Mouse (Mus musculus): ENCODE results near the gene Lpin2.

Gene Lpin2

DNA sequence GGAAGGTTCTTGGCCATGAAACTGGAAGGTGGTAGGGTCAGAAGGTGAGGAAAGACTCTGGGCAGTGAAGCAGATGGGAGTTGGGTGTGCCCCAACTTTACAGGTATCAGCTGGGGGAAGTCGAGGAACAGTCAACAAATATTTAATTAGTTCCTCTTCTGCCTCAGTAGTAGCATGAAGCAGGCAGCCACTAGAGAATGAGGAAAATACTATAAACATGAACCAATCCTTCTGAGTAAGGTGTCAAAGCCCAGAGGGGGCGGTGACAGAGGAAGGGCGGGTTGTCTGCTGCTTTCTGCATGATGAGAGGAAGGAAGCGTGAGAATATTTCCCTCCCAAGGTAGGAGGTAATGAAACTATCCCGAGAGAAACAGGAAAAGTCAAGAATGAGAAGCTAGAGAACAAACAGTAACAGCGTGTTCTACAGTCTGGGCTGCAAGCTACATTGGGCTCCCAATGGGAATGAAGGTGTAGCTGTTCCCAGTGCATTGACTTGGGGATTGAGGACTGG, at the start of gene Lpin2:
Gene Lpin2, plus strand, starts transcription at position 350 of the 511 bp plus-strand sequence.
- peak; percentile 21 for DNase-seq (ENCODE audit: low read depth, low spot score)

DNA sequence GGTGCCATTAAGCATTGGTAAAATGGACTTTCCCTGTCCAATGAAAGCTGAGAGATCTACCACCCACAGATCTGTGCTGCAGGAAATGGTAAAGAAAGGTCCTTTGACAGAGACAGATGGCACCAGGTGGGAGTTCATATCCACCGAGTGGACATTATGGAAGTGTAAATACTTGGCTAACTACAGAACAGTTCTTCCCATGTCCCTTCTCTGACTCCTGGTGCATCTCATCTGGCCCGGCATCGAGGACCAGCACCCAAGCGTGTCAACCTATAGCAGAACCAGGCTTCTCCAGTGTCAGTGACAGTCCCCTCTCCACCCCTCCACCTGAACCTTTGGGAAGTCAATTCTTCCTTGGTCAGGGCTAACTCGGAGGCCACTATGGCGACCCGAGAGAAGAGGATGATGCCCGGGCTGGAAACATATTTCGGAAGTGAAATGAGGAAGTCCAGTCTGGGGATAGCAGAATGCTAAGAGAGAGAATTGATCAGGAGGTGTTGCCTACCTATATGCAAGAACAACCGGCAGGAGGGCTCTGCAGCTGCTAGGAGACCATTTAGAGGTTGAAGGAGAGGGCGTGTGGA, 49.4 kb upstream of the Lpin2 start:
- no peak for DNase-seq (ENCODE audit: low read depth, low spot score)

DNA sequence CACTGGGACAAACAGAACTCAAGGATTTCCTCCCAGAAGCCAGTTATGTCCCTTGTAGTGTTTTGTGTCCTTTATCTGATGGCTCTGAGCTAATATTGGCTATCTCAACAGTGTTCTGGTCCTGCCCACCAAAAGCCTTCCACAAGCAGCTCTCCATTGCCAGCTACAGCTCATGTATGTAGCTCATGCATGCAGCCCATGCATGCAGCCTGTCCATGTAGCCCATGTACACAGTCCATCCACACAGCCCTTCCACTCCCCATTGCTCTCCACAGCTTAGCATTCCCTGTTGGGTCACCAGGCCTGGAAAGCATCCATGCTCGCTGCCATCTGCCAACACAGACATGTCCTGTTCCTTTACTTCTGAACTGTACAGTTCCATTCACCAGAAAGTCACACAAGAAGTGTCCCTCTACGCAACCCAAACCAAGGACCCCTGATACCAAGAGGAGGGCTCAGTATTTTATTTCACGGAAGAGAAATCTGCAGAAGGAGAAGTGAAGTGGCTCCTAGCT, 47.9 kb upstream of the Lpin2 start:
- DNase-seq (ENCODE audit: low read depth, low spot score): no peak

DNA sequence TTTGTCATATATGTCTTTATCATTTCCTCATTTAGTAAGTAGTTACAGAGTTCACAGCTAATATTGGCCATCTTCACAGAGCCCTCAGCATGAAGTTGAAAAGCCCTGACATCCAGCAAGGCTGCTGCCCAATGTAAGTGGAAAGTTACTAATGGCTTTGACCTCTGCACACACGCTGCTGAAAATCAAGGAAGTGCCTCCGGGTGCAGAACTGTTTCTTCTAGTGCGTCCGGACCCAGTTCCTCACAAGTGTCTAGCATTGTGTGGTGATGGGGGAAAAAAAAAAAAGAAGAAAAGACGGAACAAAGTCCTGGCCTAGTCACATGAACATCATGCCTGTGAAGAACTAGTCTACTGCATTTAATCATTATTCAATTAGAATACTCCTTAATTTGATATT, 47.3 kb upstream of the Lpin2 start:
- DNase-seq (ENCODE audit: low read depth, low spot score): no peak

DNA sequence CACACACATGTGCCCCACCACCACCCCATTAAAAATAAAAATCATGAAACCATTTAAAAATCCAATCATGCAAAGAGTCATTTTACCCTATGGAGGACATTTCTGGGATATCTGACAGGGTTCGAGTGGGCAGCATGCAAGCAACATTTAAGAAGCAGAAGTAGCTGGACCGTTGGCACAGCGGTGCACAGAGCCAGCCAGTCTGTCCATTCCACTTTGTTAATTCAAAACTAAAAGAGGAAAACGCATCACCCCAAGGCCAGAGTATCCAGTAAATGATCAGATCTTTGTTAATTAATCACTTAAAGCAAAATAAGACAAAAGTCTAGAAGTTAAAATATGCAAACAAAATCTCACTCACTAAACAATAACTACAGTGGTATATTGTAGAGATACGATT, 46.5 kb upstream of the Lpin2 start:
- DNase-seq (ENCODE audit: low read depth, low spot score): no peak

DNA sequence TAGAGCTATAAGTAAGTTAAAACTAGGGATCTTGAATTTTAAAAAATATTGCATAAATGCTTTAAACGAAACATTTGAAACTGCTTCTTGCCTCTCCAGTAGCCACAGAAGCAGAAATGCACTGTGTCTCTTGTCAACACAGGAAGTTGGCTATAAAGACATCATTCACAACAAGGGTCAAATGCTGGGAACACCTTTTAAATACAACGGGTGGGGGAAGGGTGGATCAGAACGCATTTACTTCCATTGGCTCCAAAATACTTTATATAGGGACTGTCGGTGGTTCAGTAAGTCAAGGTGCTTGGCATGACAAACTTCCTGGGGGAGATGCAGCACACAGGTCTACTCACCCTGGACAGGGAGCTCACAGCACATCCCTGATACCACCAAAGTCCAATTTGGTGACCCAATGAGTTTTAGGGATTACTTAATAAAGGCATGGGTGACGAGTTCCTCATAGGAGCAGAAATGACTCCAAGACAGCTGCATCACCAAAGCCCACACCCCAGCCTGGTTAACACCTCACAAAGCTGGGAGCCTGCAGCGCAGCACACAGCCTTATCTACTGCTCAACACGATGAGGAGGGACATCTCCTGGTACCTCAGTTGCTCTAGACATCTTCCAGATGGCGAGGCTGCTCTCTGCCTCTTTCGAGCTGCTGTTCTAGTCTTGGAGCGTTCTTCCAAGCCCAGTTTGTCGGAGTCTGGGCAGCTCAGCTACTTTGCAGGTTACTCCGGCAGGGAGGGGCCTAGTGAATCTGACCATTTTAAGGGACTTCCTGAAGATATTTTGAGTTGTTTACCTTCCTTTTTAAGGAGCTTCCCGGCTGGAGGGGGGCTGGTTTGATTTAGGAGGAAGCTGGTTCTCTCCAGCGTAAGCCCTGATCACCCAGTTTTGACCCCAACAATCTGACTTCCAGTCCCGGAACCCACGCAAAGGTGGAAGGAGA, 45.7 kb upstream of the Lpin2 start:
- no peak for DNase-seq (ENCODE audit: low read depth, low spot score)

DNA sequence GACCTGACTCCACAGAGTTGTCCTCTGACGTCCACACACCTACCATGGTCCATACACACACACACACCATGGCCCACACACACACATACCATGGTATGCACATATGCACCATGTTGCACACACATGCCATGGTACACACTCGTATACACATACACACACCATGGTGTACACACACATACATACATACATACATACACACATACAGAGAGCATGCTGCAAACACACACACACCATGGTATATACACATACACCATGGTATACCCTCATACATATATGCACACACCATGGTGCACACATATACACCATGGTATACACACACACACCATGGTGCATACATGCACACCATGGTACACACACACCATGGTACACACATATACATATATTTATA, 45.0 kb upstream of the Lpin2 start:
- DNase-seq (ENCODE audit: low read depth, low spot score): no peak

DNA sequence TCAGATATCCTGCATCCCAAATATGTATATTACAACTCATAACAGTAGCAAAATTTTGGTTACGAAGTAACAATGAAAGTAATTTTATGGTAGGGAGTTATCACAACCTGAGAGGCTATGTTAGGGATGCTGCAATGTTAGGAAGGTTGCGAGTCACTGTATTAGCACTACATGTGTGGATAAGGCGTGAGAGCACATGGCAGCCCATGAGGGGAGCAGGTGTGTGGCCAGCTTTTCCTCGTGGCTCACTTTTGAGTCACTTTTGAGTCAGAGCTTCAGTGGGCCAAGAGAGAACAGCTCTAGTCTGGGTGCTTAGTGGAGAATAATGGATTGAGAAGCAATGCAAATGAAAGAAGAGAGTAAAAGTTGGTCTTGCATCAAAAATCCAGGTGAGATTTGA, 40.3 kb upstream of the Lpin2 start:
- no peak for DNase-seq (ENCODE audit: low read depth, low spot score)

DNA sequence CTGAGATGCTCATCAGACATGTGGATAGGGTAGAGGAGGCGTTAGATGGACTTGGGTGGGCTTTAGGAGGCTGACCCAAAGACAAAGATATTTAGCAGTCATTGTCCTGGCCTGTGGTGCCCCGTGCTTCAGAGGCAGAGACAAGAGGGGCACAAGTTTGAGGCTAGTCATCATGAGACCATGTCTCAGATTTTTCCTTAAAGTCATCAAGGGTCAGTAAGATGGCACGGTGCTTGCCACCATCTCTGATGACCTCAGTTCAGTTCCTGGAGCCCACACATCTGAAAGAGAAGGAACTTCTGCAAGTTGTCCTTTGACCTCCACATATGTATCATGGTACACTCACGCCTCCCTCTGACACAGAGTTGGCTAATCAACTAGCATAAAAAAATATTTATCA, 39.2 kb upstream of the Lpin2 start:
- no peak for DNase-seq (ENCODE audit: low read depth, low spot score)

DNA sequence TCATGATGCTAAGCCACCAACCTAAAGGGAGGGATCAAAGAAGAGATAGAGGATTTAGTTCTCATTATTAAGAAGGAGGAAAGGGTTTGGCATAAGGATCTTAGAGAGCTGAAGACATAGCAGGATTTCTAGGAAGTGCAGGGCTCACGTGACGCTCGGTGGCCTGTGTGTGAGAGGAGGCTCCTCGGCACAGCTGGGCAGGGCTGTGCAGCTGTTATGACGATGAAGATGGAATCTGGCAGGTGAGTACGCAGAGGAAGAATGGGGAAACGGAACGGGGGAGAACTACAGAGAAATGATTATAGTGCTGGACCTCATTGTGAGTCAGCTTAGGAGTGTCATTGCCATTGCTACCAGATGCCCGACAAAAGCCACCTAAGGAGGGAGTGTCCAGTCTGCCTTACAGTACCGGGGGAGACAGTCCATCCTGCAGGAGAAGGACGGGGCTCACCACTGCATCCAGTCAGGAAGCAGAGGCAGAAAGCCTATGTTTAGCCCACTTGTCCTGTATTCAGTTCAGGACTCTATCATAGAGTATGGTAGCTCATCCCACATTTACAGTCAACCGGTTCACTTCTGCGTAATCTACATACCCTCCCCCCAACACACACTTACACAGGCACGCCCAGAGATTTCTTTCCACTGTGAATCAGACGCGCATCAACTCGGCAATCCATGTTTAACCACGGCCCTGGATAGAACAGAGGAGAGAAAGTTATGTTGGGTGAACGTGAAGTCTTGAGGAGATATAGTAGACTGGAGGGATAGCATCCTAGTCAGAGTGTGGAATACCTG, 37.8 kb upstream of the Lpin2 start:
- DNase-seq (ENCODE audit: low read depth, low spot score): no peak

DNA sequence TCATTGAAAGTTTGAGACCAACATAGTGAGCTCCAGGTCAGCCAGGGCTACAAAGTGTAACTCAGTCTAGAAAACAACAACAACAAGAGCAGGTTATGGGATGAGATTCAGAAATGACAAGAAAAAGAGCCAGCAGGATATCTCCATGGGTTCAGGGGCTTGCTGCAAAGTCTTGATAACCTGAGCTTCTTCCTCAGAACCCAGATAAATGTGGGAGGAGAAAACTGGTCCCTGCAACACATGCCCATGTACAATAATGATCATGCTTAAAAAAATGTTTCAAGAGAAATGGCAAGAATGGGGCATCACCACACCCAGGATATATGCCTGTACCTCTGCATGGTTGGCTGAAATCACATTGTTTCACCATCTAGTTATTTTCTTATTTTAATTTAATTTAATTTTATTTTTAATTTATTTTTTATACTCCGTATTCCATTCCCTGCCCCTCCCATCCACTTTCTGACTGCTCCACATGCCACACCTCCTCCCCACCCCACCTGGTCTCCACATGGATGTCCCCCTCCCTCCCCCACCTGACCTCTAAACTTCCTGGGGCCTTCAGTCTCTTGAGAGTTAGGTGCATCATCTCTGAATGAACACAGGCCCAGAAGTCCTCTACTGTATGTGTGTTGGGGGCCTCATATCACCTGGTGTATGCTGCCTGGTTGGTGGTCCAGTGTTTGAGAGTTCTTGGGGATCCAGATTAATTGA, 37.0 kb upstream of the Lpin2 start:
- DNase-seq (ENCODE audit: low read depth, low spot score): no peak

DNA sequence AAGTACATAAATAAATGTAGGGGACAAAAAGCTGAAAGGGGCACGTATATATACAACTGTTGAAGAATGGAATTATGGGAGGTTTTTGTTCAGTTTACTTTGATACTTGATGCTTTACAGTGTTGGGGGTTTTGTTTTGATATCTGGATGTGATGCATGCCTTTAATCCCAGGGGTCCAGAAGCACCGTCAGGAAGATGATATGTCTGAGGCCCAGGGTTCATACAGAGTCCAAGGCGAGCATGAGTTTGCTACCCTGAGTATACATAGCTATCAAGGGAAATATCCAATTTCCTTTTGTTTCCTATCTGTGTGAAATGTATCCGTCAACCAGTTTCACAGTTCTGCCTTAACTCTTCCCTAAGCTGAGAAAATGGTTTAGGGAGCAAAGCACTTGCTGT, 29.0 kb upstream of the Lpin2 start:
- DNase-seq (ENCODE audit: low read depth, low spot score): no peak

DNA sequence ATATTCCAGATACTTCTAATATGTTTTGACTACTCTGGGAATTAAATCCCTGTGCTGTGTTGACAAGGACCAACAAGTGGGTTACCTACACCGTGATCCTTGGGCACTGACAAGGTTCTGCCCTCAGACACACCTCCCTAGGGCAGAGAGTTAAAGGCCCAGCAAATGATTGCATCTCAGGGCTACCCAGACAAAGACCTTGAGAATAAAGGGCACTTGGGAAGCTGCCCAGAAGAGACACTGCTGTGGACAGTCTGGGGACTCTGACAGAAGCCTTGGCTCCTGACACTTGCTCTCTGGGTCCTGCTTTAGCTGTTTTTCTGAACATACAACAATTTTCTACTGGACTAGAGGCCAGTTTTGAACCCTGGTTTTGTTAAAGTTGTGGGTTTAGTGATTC, 27.1 kb upstream of the Lpin2 start:
- DNase-seq (ENCODE audit: low read depth, low spot score): no peak

DNA sequence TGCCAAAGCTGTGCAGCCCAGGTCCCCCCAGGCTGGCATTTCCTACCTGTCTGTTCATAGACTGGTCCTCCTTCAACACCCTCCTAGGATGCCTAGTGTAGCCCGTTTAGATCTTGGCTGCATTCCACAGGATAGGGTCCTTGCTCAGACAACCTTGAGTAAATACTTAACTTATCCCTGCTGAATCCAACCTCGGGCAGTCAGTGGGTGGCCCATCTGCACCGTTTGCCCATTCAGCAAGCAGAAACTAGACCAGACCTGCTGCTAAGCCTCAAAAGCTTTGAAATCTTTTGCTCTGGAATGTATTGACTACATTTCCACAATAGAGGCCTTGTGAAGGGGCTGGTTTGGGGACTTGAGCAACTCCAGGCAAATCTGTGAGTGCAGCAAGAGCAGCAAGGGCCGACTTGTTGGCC, 23.2 kb upstream of the Lpin2 start:
- DNase-seq (ENCODE audit: low read depth, low spot score): peak; percentile 38

DNA sequence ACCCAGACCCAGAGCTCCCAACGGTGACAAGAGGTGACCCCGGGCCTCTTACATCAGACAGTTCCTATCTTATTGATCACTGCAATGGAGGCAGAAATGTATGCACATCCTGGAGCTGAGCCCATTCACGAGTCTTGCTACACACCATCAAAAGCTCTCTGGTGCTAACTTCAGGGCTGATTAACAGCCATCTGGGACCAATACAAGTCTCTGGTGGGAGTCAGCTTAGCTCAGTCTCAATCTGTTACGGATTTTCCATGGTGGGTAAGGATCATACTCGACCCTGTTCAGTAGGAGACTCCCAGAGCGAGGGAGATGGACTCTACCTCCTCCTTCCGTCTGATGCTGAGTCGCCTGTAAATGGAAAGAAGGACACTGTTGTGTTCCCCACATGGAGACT, 22.6 kb upstream of the Lpin2 start:
- no peak for DNase-seq (ENCODE audit: low read depth, low spot score)

DNA sequence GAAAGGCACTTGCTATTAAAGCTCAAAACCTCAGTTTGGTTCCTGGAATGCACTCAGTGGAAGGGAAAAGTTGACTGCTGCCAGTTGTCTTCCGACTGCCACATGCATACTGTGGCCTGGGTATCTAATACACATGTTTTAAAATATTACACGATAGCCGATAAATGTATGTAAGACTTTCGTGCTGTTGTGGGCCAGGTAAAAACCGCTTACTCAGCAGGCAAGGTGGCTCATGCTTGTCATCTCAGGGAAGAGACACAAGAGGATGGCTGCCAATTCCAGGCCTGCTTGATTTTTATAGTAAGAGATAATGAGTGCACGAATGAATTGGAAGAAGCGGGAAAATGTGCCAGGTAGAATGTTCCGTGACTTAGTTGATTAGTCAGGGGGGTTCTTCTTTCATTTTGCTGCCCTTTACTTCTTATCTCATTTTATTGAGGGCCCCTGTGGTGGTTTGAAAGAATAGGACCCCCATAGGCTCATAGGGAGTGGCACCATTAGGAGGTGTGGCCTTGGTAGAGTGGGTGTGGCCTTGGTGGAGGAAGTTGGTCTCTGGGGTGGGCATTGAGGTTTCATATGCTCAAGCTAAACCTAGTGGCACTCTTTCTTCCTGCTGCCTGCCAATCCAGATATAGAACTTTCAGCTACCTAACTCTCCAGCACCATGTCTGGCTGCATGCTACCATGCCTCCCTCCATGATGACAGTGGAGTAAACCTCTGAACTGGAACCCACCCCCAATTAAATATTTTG, 21.9 kb upstream of the Lpin2 start:
- DNase-seq (ENCODE audit: low read depth, low spot score): no peak

DNA sequence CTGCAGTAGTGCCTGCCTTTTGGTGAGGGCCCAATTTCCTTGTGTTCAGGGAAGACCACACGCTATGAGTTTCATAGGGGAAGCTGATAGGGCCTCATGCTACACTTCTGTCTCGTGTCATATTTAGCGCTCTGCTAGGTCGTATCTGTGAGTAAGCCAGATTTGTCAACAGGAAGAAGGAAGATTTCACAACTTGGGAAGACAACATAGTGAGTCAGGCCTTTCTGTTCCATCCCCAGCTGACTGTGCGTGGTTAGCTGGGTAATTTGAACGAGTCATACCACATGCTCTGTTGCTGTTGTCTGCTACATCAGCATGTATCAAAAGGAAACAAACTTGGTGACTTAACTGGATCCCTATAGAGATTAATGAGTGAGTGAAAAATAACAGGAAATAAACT, 17.4 kb upstream of the Lpin2 start:
- DNase-seq (ENCODE audit: low read depth, low spot score): no peak

DNA sequence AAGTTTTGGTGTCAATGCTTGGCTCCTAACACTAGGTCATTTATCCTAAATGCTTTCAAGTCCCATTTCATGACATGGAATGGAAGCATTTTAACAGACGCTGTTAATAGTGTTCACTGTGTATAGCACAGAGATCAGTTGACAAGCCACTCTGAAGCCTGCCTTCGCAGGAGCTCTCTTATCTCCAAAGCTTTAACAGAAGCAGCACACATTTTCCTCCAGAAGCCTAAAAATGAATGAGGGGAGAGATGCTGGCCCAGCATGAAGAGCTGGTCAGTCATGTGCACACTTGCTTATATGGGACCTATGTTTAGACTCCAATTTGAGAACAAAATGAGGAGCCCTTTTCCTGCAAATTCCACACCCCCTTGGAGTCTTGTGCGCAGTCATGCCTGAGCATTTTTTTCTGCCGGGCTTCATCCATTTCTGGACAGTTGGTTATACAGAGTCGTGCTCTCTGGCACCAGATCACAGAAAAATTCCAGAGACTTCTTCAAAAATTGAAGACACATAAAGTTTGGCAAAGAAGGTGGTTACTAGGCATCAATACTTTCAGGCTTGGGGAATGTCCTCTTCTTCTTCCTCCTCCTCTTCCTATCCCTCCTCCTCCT, 14.1 kb upstream of the Lpin2 start:
- DNase-seq (ENCODE audit: low read depth, low spot score): no peak

DNA sequence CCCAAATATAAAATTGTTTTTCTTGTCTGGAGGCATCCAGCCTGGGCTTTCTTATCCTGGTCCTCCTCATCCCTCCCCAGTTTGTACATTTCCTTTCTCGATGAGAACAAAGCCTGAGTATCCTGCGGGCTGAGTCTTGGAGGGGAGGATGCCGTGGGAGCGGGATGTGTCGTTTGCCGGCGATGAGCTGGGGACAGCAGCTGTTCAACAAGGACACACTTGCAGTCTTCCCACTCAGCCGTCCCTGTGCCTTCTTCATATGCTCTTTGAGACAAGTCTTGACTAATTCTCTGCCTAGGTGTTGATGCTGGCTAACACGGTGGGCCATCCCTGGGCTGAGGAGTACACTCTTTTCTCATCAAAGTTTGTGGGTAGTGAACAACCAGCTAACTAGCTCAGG, 13.5 kb upstream of the Lpin2 start:
- no peak for DNase-seq (ENCODE audit: low read depth, low spot score)

DNA sequence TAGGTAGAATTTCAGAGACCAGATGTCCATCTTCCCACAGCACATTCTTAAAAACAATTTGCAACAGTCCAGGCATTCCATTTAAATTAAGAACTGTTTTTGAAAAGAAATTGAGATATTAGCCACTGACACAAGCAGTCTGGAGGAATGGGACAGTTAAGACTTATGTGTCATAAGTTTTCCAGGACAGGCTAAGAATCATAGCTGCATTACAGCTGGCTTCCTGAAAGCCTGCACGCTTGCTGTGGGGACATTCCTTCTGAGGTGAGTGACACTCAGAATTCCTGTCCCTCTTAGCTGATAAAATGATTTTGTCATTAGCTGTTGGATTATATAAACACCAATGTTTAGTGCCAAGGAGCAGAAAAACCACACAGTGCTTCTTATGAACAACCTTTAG, 12.7 kb upstream of the Lpin2 start:
- no peak for DNase-seq (ENCODE audit: low read depth, low spot score)

All from R1 (cell line).